Mouse (Mus musculus) intestine, embryonic 16.5 days (tissue): ENCODE measurements around the gene Net1. TPM values are rescaled to one million over a fixed set of nuclear protein-coding genes. Genes with fewer than 3 reads are reported as not detected.

Experiments used
- ATAC-seq: fragments of 200-750 bp; cut with Nextera tagmentation; 2 replicates; pipeline ENCODE4 v1.8.0; 2017; ENCODE audit warnings: moderate TSS enrichment, moderate library complexity
- H3K27ac ChIP-seq: fragments of 300-500 bp; sonication (generic); 2 replicates; pipeline ENCODE4 v1.5.1; 2014; ENCODE audit warnings: mild to moderate bottlenecking, low read length
- H3K27me3 ChIP-seq: fragments of 300-500 bp; sonication (generic); replicated peaks from 2 replicates; pipeline ENCODE4 v1.6.1; 2014; ENCODE audit warnings: low read length, control low read depth, mixed read lengths; ENCODE audit not compliant: control insufficient read depth, insufficient read depth
- H3K36me3 ChIP-seq: fragments of 300-500 bp; sonication (generic); 2 replicates; pipeline ENCODE4 v1.6.1; 2014; ENCODE audit warnings: low read length, control low read depth; ENCODE audit not compliant: control insufficient read depth, insufficient read depth
- H3K4me1 ChIP-seq: fragments of 300-500 bp; sonication (generic); 2 replicates; pipeline ENCODE4 v1.6.1; 2014; ENCODE audit warnings: low read length, control low read depth, mixed read lengths; ENCODE audit not compliant: control insufficient read depth, insufficient read depth
- H3K4me2 ChIP-seq: fragments of 300-500 bp; sonication (generic); 2 replicates; pipeline ENCODE4 v1.6.1; 2014; ENCODE audit warnings: low read depth, low read length, control low read depth
- H3K4me3 ChIP-seq: fragments of 300-500 bp; sonication (generic); 2 replicates; pipeline ENCODE4 v1.5.1; 2014; ENCODE audit warnings: mild to moderate bottlenecking, low read length
- H3K9ac ChIP-seq: fragments of 300-500 bp; sonication (generic); 2 replicates; pipeline ENCODE4 v1.6.1; 2014; ENCODE audit warnings: low read depth, low read length
- H3K9me3 ChIP-seq: fragments of 300-500 bp; sonication (generic); 2 replicates; pipeline ENCODE4 v1.6.1; 2016; ENCODE audit warnings: low read length, control low read depth; ENCODE audit not compliant: control insufficient read depth
- WGBS: fragments of 180-500 bp; shearing (Covaris S2); extraction: QIAGEN DNeasy Blood & Tissue Kit; methylation state at CpG from one replicate; pipeline ENCODE4 v1.1.7; 2014; 5-methylcytosine and 5-hydroxymethylcytosine counted together
- polyA plus RNA-seq: library from polyadenylated mRNA; unstranded; fragments of >200 nt; fragmentation: Nextera tagmentation; extraction: Ambion mirVana; gene quantifications from 2 replicates; pipeline ENCODE4 v1.2.1, GENCODE M21; 2015

The Net1 gene
- polyA plus RNA-seq, 1 experiment from 2014 or later = 146 TPM

GRCm38 (mm10) chr13:3894549-3894948 is 23.5 kb downstream of the Net1 start:
- no peaks in the 10 kb centered on the region for H3K27me3 ChIP-seq
- no peak overlapping the region for H3K4me3 ChIP-seq
- peak overlapping the region; percentile 15; the same call in 1 of the 2 replicates for H3K9ac ChIP-seq
- 72% methylated on average over 8 of the region's 8 CpGs for WGBS
- H3K36me3 ChIP-seq = no peaks in the 10 kb centered on the region
- peaks cover 9% of the 10 kb centered on the region; the same call in 1 of the 2 replicates for H3K4me1 ChIP-seq
- H3K9me3 ChIP-seq = no peaks in the 10 kb centered on the region
- H3K27ac ChIP-seq = peak overlapping the region; percentile 91
- H3K4me2 ChIP-seq = no peak overlapping the region
- no peak for ATAC-seq

GRCm38 (mm10) chr13:3893126-3893734 is 24.8 kb downstream of the Net1 start:
- ATAC-seq = peak; percentile 93
- H3K4me1 ChIP-seq = peaks cover 9% of the 10 kb centered on the region; the same call in 1 of the 2 replicates
- under 1% methylated on average over 35 of the region's 35 CpGs for WGBS
- H3K27me3 ChIP-seq = no peaks in the 10 kb centered on the region
- H3K4me3 ChIP-seq = peak overlapping the region; percentile 68
- peak overlapping the region; percentile 91 for H3K27ac ChIP-seq
- peak overlapping the region; percentile 67 for H3K4me2 ChIP-seq
- no peaks in the 10 kb centered on the region for H3K36me3 ChIP-seq
- H3K9ac ChIP-seq = peak overlapping the region; percentile 82
- H3K9me3 ChIP-seq = no peaks in the 10 kb centered on the region

GRCm38 (mm10) chr13:3892601-3893000 is 25.4 kb downstream of the Net1 start:
- WGBS = 11% methylated on average over 7 of the region's 7 CpGs
- H3K36me3 ChIP-seq = no peaks in the 10 kb centered on the region
- ATAC-seq = no peak
- no peaks in the 10 kb centered on the region for H3K9me3 ChIP-seq
- peak overlapping the region; percentile 61 for H3K27ac ChIP-seq
- H3K9ac ChIP-seq = peak overlapping the region; percentile 65
- H3K4me2 ChIP-seq = peak overlapping the region; percentile 50
- H3K4me3 ChIP-seq = peak overlapping the region; percentile 68
- H3K4me1 ChIP-seq = peaks cover 9% of the 10 kb centered on the region; the same call in 1 of the 2 replicates
- H3K27me3 ChIP-seq = no peaks in the 10 kb centered on the region

GRCm38 (mm10) chr13:3891479-3892087 is 26.4 kb downstream of the Net1 start:
- Histone ChIP-seq H3K9ac (peak overlapping the region; percentile 65), H3K4me3 (peak overlapping the region; percentile 68), H3K4me1 (peaks cover 9% of the 10 kb centered on the region; the same call in 1 of the 2 replicates), H3K4me2 (peak overlapping the region; percentile 50), H3K9me3 (no peaks in the 10 kb centered on the region), H3K27ac (peak overlapping the region; percentile 61), H3K27me3 (no peaks in the 10 kb centered on the region), H3K36me3 (0 out of 2 replicates have a peak, but pooled peaks cover 5% of the 10 kb centered on the region)
- WGBS = 30% methylated on average over 8 of the region's 8 CpGs
- peak; percentile 68 for ATAC-seq

- peak overlapping the region; percentile 37 for H3K4me2 ChIP-seq
- WGBS = 36% methylated on average over 8 of the region's 8 CpGs
- H3K27me3 ChIP-seq = no peaks in the 10 kb centered on the region
- peaks cover 2% of the 10 kb centered on the region; the same call in 1 of the 2 replicates for H3K4me1 ChIP-seq
- 0 out of 2 replicates have a peak, but pooled peaks cover 7% of the 10 kb centered on the region for H3K36me3 ChIP-seq
- peak overlapping the region; percentile 46 for H3K9ac ChIP-seq
- peak overlapping the region; percentile 35 for H3K4me3 ChIP-seq
- H3K27ac ChIP-seq = peak overlapping the region; percentile 50
- ATAC-seq = no peak
- no peaks in the 10 kb centered on the region for H3K9me3 ChIP-seq
Measured at GRCm38 (mm10) chr13:3890061-3890460, 28.0 kb downstream of the Net1 start.

- H3K27ac ChIP-seq = no peak overlapping the region
- 0 out of 2 replicates have a peak overlapping the region, but pooled peaks have one; percentile 20 for H3K4me2 ChIP-seq
- H3K9ac ChIP-seq = no peak overlapping the region
- ATAC-seq = no peak
- H3K4me3 ChIP-seq = no peak overlapping the region
- 0 out of 2 replicates have a peak, but pooled peaks cover 11% of the 10 kb centered on the region for H3K36me3 ChIP-seq
- no peaks in the 10 kb centered on the region for H3K27me3 ChIP-seq
- 84% methylated on average over 3 of the region's 3 CpGs for WGBS
- no peaks in the 10 kb centered on the region for H3K4me1 ChIP-seq
- H3K9me3 ChIP-seq = no peaks in the 10 kb centered on the region
Measured at GRCm38 (mm10) chr13:3889111-3889510, 28.9 kb downstream of the Net1 start.

- H3K9ac ChIP-seq = no peak overlapping the region
- peaks cover 15% of the 10 kb centered on the region; the same call in 1 of the 2 replicates for H3K36me3 ChIP-seq
- ATAC-seq = no peak
- no peak overlapping the region for H3K4me3 ChIP-seq
- no peaks in the 10 kb centered on the region for H3K4me1 ChIP-seq
- H3K27me3 ChIP-seq = no peaks in the 10 kb centered on the region
- no peak overlapping the region for H3K27ac ChIP-seq
- H3K4me2 ChIP-seq = no peak overlapping the region
- H3K9me3 ChIP-seq = no peaks in the 10 kb centered on the region
- WGBS = 86% methylated on average over 7 of the region's 7 CpGs
Measured at GRCm38 (mm10) chr13:3886663-3887062, 31.4 kb downstream of the Net1 start.

- Histone ChIP-seq H3K9ac (no peak overlapping the region), H3K36me3 (peaks cover 5% of the 10 kb centered on the region; the same call in 1 of the 2 replicates), H3K4me3 (no peak overlapping the region), H3K9me3 (no peaks in the 10 kb centered on the region), H3K27ac (no peak overlapping the region), H3K4me1 (peaks cover 11% of the 10 kb centered on the region), H3K27me3 (no peaks in the 10 kb centered on the region), H3K4me2 (no peak overlapping the region)
- 48% methylated on average over 4 of the region's 4 CpGs for WGBS
- no peak; the same call in 1 of the 2 replicates for ATAC-seq
Measured at GRCm38 (mm10) chr13:3877679-3878220, 40.3 kb downstream of the Net1 start.

- Histone ChIP-seq H3K36me3 (peaks cover 5% of the 10 kb centered on the region; the same call in 1 of the 2 replicates), H3K4me3 (no peak overlapping the region), H3K4me2 (no peak overlapping the region), H3K9me3 (no peaks in the 10 kb centered on the region), H3K27ac (no peak overlapping the region), H3K27me3 (no peaks in the 10 kb centered on the region), H3K9ac (no peak overlapping the region), H3K4me1 (peaks cover 11% of the 10 kb centered on the region)
- WGBS = 55% methylated on average over 6 of the region's 6 CpGs
- peak; percentile 51 for ATAC-seq
Measured at GRCm38 (mm10) chr13:3877185-3877584, 40.8 kb downstream of the Net1 start.
